Mouse (Mus musculus) intestine, embryonic 15.5 days (tissue): ENCODE results near the gene Tubb5. TPM values are rescaled to one million over a fixed set of nuclear protein-coding genes. Genes with fewer than 3 reads are reported as not detected.
"Not testable (repeated sequence)": the region's sequence is repeated elsewhere in the genome, so short reads cannot be mapped to it uniquely, and the experiment has no call there.

ENCODE experiments used
- ATAC-seq: fragments of 200-750 bp; cut with Nextera tagmentation; 2 replicates; pipeline ENCODE4 v1.8.0; 2017; ENCODE audit warnings: moderate TSS enrichment, moderate library complexity
- H3K27ac ChIP-seq: fragments of 300-500 bp; sonication (generic); 2 replicates; pipeline ENCODE4 v1.5.1; 2015; ENCODE audit warnings: mild to moderate bottlenecking, inconsistent platforms
- H3K27me3 ChIP-seq: fragments of 300-500 bp; sonication (generic); replicated peaks from 2 replicates; pipeline ENCODE4 v1.6.1; 2015; ENCODE audit warnings: inconsistent platforms
- H3K36me3 ChIP-seq: fragments of 300-500 bp; sonication (generic); 2 replicates; pipeline ENCODE4 v1.6.1; 2015; ENCODE audit warnings: inconsistent platforms
- H3K4me1 ChIP-seq: fragments of 300-500 bp; sonication (generic); replicated peaks from 2 replicates; pipeline ENCODE4 v1.6.1; 2015; ENCODE audit warnings: inconsistent platforms
- H3K4me2 ChIP-seq: fragments of 300-500 bp; sonication (generic); replicated peaks from 2 replicates; pipeline ENCODE4 v1.6.1; 2015; ENCODE audit warnings: mild to moderate bottlenecking, inconsistent platforms
- H3K4me3 ChIP-seq: fragments of 300-500 bp; sonication (generic); replicated peaks from 2 replicates; pipeline ENCODE4 v1.5.1; 2015; ENCODE audit warnings: inconsistent platforms
- H3K9ac ChIP-seq: fragments of 300-500 bp; sonication (generic); 2 replicates; pipeline ENCODE4 v1.6.1; 2015; ENCODE audit warnings: inconsistent platforms
- H3K9me3 ChIP-seq: fragments of 300-500 bp; sonication (generic); 2 replicates; pipeline ENCODE4 v1.6.1; 2016; ENCODE audit warnings: inconsistent platforms
- WGBS: fragments of 180-500 bp; shearing (Covaris S2); methylation state at CpG from one replicate; pipeline ENCODE4 v1.1.7; 2015; 5-methylcytosine and 5-hydroxymethylcytosine counted together
- polyA plus RNA-seq: library from polyadenylated mRNA; unstranded; fragments of >200 nt; fragmentation: Nextera tagmentation; extraction: Ambion mirVana; gene quantifications from 2 replicates; pipeline ENCODE4 v1.2.1, GENCODE M21; 2015

The Tubb5 gene
- polyA plus RNA-seq, 1 experiment from 2014 or later, result 776 TPM

GRCm38 (mm10) chr17:35850974-35851373 is 12.9 kb upstream of the Tubb5 start:
- H3K36me3 ChIP-seq, result peaks cover 56% of the 10 kb centered on the region

GRCm38 (mm10) chr17:35848112-35848511 is 10.0 kb upstream of the Tubb5 start:
- peak; percentile 56 for ATAC-seq
- Histone ChIP-seq H3K27me3 (no peaks in the 10 kb centered on the region), H3K4me3 (no peak overlapping the region), H3K27ac (no peak overlapping the region), H3K4me2 (no peak overlapping the region), H3K9ac (no peak overlapping the region), H3K9me3 (no peaks in the 10 kb centered on the region), H3K36me3 (peaks cover 58% of the 10 kb centered on the region), H3K4me1 (no peaks in the 10 kb centered on the region)
- WGBS, result 46% methylated on average over 1 of the region's 1 CpGs

More at GRCm38 (mm10) chr17:35850974-35851373, 12.9 kb upstream of the Tubb5 start:
- whole genome bisulfite sequencing, result 83% methylated on average over 3 of the region's 3 CpGs
- Histone ChIP-seq H3K27me3 (no peaks in the 10 kb centered on the region), H3K4me1 (no peaks in the 10 kb centered on the region), H3K4me3 (no peak overlapping the region), H3K27ac (no peak overlapping the region), H3K9ac (no peak overlapping the region), H3K4me2 (no peak overlapping the region), H3K9me3 (no peaks in the 10 kb centered on the region)
- no peak for ATAC-seq

- Histone ChIP-seq H3K27ac (no peak overlapping the region), H3K4me3 (no peak overlapping the region), H3K9me3 (no peaks in the 10 kb centered on the region), H3K4me1 (peaks cover 8% of the 10 kb centered on the region; the same call in 1 of the 2 replicates), H3K27me3 (no peaks in the 10 kb centered on the region), H3K4me2 (no peak overlapping the region), H3K36me3 (peaks cover 27% of the 10 kb centered on the region), H3K9ac (no peak overlapping the region)
- ATAC-seq, result no peak
- 98% methylated on average over 3 of the region's 3 CpGs for WGBS
These were observed 5.4 kb upstream of the Tubb5 start for GRCm38 (mm10) chr17:35843514-35843913.

GRCm38 (mm10) chr17:35842006-35842405 is 3.9 kb upstream of the Tubb5 start:
- Histone ChIP-seq H3K27me3 (no peaks in the 10 kb centered on the region), H3K4me3 (peak overlapping the region; percentile 61), H3K9me3 (no peaks in the 10 kb centered on the region), H3K36me3 (peaks cover 16% of the 10 kb centered on the region), H3K4me2 (peak overlapping the region; percentile 66), H3K4me1 (peaks cover 8% of the 10 kb centered on the region; the same call in 1 of the 2 replicates), H3K9ac (peak overlapping the region; percentile 60), H3K27ac (peak overlapping the region; percentile 78)
- WGBS, result 19% methylated on average over 11 of the region's 11 CpGs
- no peak for ATAC-seq

- Histone ChIP-seq H3K4me1 (peaks cover 8% of the 10 kb centered on the region; the same call in 1 of the 2 replicates), H3K27ac (peak within 1 kb of the TSS; percentile 78), H3K9me3 (no peaks in the 10 kb centered on the region), H3K27me3 (no peaks in the 10 kb centered on the region), H3K4me3 (peak within 1 kb of the TSS; percentile 61), H3K4me2 (peak within 1 kb of the TSS; percentile 66), H3K9ac (peak within 1 kb of the TSS; percentile 60), H3K36me3 (peaks cover 15% of the 10 kb centered on the region)
- WGBS, result under 1% methylated on average over 59 of the region's 59 CpGs
- peak; percentile 92 for ATAC-seq
These were observed 3.2 kb upstream of the Tubb5 start, which contains the start of gene Mdc1 for GRCm38 (mm10) chr17:35841076-35841950. TSS of gene Mdc1 (plus strand) at chr17:35841515.

GRCm38 (mm10) chr17:35840561-35840960 is 2.5 kb upstream of the Tubb5 start:
- peaks cover 13% of the 10 kb centered on the region for H3K4me1 ChIP-seq
- H3K27ac ChIP-seq, result peak overlapping the region; percentile 23; the same call in 1 of the 2 replicates
- H3K4me3 ChIP-seq, result peak overlapping the region; percentile 61
- ATAC-seq, result no peak
- H3K9ac ChIP-seq, result no peak overlapping the region
- 49% methylated on average over 14 of the region's 14 CpGs for WGBS
- peaks cover 14% of the 10 kb centered on the region for H3K36me3 ChIP-seq
- no peaks in the 10 kb centered on the region for H3K9me3 ChIP-seq
- no peaks in the 10 kb centered on the region for H3K27me3 ChIP-seq
- peak overlapping the region; percentile 45 for H3K4me2 ChIP-seq

GRCm38 (mm10) chr17:35839002-35839401 is 896 bp upstream of the Tubb5 start:
- WGBS, result 50% methylated on average over 3 of the region's 3 CpGs
- Histone ChIP-seq H3K4me1 (peaks cover 23% of the 10 kb centered on the region), H3K27ac (peak overlapping the region; percentile 84), H3K4me3 (peak overlapping the region; percentile 68), H3K9ac (peak overlapping the region; percentile 36; the same call in 1 of the 2 replicates), H3K4me2 (peak overlapping the region; percentile 70), H3K36me3 (peaks cover 16% of the 10 kb centered on the region)
- not testable (repeated sequence) for H3K9me3 ChIP-seq, ATAC-seq, H3K27me3 ChIP-seq

- WGBS, result 1% methylated on average over 5 of the region's 5 CpGs
- Histone ChIP-seq H3K9me3 (no peaks in the 10 kb centered on the region), H3K36me3 (peaks cover 20% of the 10 kb centered on the region), H3K4me3 (peak overlapping the region; percentile 68), H3K4me1 (peaks cover 24% of the 10 kb centered on the region), H3K9ac (peak overlapping the region; percentile 36), H3K27me3 (no peaks in the 10 kb centered on the region), H3K27ac (peak overlapping the region; percentile 84), H3K4me2 (peak overlapping the region; percentile 70)
- 0 out of 2 replicates have a peak, but pooled peaks have one; percentile 18 for ATAC-seq
These were observed 464 bp upstream of the Tubb5 start for GRCm38 (mm10) chr17:35838570-35838969.

GRCm38 (mm10) chr17:35837487-35837886 is 619 bp downstream of the Tubb5 start:
- no peaks in the 10 kb centered on the region for H3K27me3 ChIP-seq
- under 1% methylated on average over 18 of the region's 18 CpGs for WGBS
- peak overlapping the region; percentile 96 for H3K27ac ChIP-seq
- peak overlapping the region; percentile 84 for H3K9ac ChIP-seq
- H3K9me3 ChIP-seq, result no peaks in the 10 kb centered on the region
- H3K4me2 ChIP-seq, result peak overlapping the region; percentile 70
- ATAC-seq, result no peak
- H3K36me3 ChIP-seq, result peaks cover 27% of the 10 kb centered on the region
- H3K4me1 ChIP-seq, result peaks cover 26% of the 10 kb centered on the region
- H3K4me3 ChIP-seq, result peak overlapping the region; percentile 68

- peaks cover 29% of the 10 kb centered on the region for H3K36me3 ChIP-seq
- H3K4me1 ChIP-seq, result peaks cover 23% of the 10 kb centered on the region
- peak; percentile 45 for ATAC-seq
- H3K27ac ChIP-seq, result peak overlapping the region; percentile 96
- H3K4me2 ChIP-seq, result peak overlapping the region; percentile 70
- WGBS, result under 1% methylated on average over 25 of the region's 25 CpGs
- no peaks in the 10 kb centered on the region for H3K9me3 ChIP-seq
- H3K4me3 ChIP-seq, result peak overlapping the region; percentile 68
- H3K9ac ChIP-seq, result peak overlapping the region; percentile 84
- no peaks in the 10 kb centered on the region for H3K27me3 ChIP-seq
These were observed 1.1 kb downstream of the Tubb5 start for GRCm38 (mm10) chr17:35836991-35837422.

- Histone ChIP-seq H3K36me3 (peaks cover 29% of the 10 kb centered on the region), H3K27me3 (no peaks in the 10 kb centered on the region), H3K4me1 (peaks cover 23% of the 10 kb centered on the region), H3K9me3 (no peaks in the 10 kb centered on the region), H3K4me2 (peak overlapping the region; percentile 70), H3K9ac (peak overlapping the region; percentile 84), H3K27ac (peak overlapping the region; percentile 96), H3K4me3 (peak overlapping the region; percentile 68)
- 6% methylated on average over 24 of the region's 24 CpGs for WGBS
- ATAC-seq, result no peak
These were observed 1.7 kb downstream of the Tubb5 start for GRCm38 (mm10) chr17:35836178-35836965.
